Mouse (Mus musculus) adrenal gland, adult 2 months (tissue): ENCODE measurements around the gene Gbp2. TPM values are rescaled to one million over a fixed set of nuclear protein-coding genes. Genes with fewer than 3 reads are reported as not detected.

ENCODE experiments used
- DNase-seq: peaks from one replicate; pipeline ENCODE4 v3.0.0; 2021
- long read RNA-seq: library from polyadenylated mRNA; stranded (forward); transcript quantifications from one replicate; pipeline ENCODE4 v2.0.0, GENCODE M21; 2021
- polyA plus RNA-seq: library from polyadenylated mRNA; depleted of rRNA; stranded (reverse); fragments of >200 nt; gene quantifications from 2 replicates; pipeline ENCODE4 v1.2.3, GENCODE M21; 2012; rRNA removed
- total RNA-seq, 2 experiments: library from RNA; stranded (reverse); gene quantifications; 2 replicates each; pipeline ENCODE4 v1.2.3; 2021

Gene Gbp2
- total RNA-seq (10 to 100 TPM; 18.6 to 20.6 TPM), polyA plus RNA-seq (7.3 and 9.5 TPM in 2 replicates)
- long read RNA-seq, transcript Gbp2-201 (11 exons, 2,516 nt): major isoform, 30 of 35 reads
- long read RNA-seq, partial matches to known transcripts: 4 of 35 reads
- long read RNA-seq, other reads (novel, unspliced or antisense): 1 of 35 reads

GRCm38 (mm10) chr3:142620111-142620955 lies at the start of gene Gbp2:
TSS of gene Gbp2 (plus strand) at chr3:142620602.
- peak; percentile 72 for DNase-seq

- DNase-seq: no peak
These were observed 49.7 kb upstream of the Gbp2 start for GRCm38 (mm10) chr3:142570738-142571137.

- no peak for DNase-seq
These were observed 43.3 kb upstream of the Gbp2 start for GRCm38 (mm10) chr3:142577108-142577507.

- DNase-seq: no peak
These were observed 42.1 kb upstream of the Gbp2 start for GRCm38 (mm10) chr3:142578342-142578741.

- DNase-seq: no peak
These were observed 37.3 kb upstream of the Gbp2 start for GRCm38 (mm10) chr3:142583067-142583466.

GRCm38 (mm10) chr3:142587386-142587785 lies 33.0 kb upstream of the Gbp2 start:
- no peak for DNase-seq

- no peak for DNase-seq
These were observed 31.5 kb upstream of the Gbp2 start for GRCm38 (mm10) chr3:142588888-142589287.

- DNase-seq: no peak
These were observed 29.9 kb upstream of the Gbp2 start for GRCm38 (mm10) chr3:142590431-142591067.

GRCm38 (mm10) chr3:142594547-142594946 lies 25.9 kb upstream of the Gbp2 start, which contains the start of gene Gbp2b:
TSS of gene Gbp2b (plus strand) at chr3:142594847.
- no peak for DNase-seq

- DNase-seq: no peak
These were observed 22.5 kb upstream of the Gbp2 start for GRCm38 (mm10) chr3:142597923-142598322.

GRCm38 (mm10) chr3:142601675-142602074 lies 18.7 kb upstream of the Gbp2 start:
- DNase-seq: no peak

GRCm38 (mm10) chr3:142618658-142619057 lies 1.7 kb upstream of the Gbp2 start:
- DNase-seq: no peak

- DNase-seq: peak; percentile 15
These were observed 796 bp upstream of the Gbp2 start for GRCm38 (mm10) chr3:142619606-142620005.

GRCm38 (mm10) chr3:142620956-142621562 lies 657 bp downstream of the Gbp2 start:
- DNase-seq: no peak

- DNase-seq: no peak
These were observed 10.0 kb downstream of the Gbp2 start for GRCm38 (mm10) chr3:142630385-142630784.

GRCm38 (mm10) chr3:142640201-142640600 lies 19.8 kb downstream of the Gbp2 start:
- DNase-seq: peak; percentile 53

- peak; percentile 45 for DNase-seq
These were observed 25.5 kb downstream of the Gbp2 start for GRCm38 (mm10) chr3:142645949-142646348.

- DNase-seq: peak; percentile 10
These were observed 27.4 kb downstream of the Gbp2 start for GRCm38 (mm10) chr3:142647836-142648235.

- DNase-seq: no peak
These were observed 29.8 kb downstream of the Gbp2 start for GRCm38 (mm10) chr3:142650205-142650604.

- no peak for DNase-seq
These were observed 44.3 kb downstream of the Gbp2 start for GRCm38 (mm10) chr3:142664723-142665122.

GRCm38 (mm10) chr3:142674607-142675006 lies 54.2 kb downstream of the Gbp2 start:
- DNase-seq: no peak
